Mouse (Mus musculus) thymus, postnatal 0 days (tissue): Measurements from ENCODE around the gene Phox2a. TPM values are rescaled to one million over a fixed set of nuclear protein-coding genes. Genes with fewer than 3 reads are reported as not detected.

Source experiments
- DNase-seq: peaks from one replicate; pipeline ENCODE4 v3.0.0-alpha.2; 2015; ENCODE audit warnings: low spot score
- polyA plus RNA-seq: library from polyadenylated mRNA; unstranded; fragments of >200 nt; fragmentation: Nextera tagmentation; extraction: Ambion mirVana; gene quantifications from 2 replicates; pipeline ENCODE4 v1.2.1, GENCODE M21; 2015

The Phox2a gene
- polyA plus RNA-seq = not detected in 2 replicates

- DNase-seq = no peak
Observed at GRCm38 (mm10) chr7:101817861-101818401, at the start of gene Phox2a. Gene Phox2a (plus strand): TSS chr7:101818313.

GRCm38 (mm10) chr7:101770051-101770450, 48.1 kb upstream of the Phox2a start:
- DNase-seq = no peak

- DNase-seq = no peak
Observed at GRCm38 (mm10) chr7:101771604-101772003, 46.5 kb upstream of the Phox2a start.

DNA sequence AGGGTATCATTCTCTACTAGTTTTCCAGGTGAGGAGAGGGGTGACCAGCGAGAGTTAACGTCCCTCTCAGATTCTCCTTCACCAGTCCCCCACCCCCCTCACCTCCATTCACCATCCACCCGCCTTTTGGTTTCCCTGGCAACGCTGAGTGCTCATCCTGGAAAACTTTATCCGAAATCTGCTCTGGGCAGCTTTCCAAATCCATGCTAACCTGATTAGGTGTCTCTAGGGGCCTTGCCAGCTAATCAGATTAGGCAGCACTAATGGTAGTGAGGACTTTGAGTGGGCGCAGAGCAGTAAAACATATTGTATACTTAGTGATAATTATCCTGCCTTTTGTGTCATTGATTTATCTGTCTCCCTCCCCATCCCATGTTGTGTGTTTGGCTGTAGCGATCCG, 45.4 kb upstream of the Phox2a start:
- DNase-seq = no peak

GRCm38 (mm10) chr7:101777053-101777452, 41.1 kb upstream of the Phox2a start:
- no peak for DNase-seq

DNA sequence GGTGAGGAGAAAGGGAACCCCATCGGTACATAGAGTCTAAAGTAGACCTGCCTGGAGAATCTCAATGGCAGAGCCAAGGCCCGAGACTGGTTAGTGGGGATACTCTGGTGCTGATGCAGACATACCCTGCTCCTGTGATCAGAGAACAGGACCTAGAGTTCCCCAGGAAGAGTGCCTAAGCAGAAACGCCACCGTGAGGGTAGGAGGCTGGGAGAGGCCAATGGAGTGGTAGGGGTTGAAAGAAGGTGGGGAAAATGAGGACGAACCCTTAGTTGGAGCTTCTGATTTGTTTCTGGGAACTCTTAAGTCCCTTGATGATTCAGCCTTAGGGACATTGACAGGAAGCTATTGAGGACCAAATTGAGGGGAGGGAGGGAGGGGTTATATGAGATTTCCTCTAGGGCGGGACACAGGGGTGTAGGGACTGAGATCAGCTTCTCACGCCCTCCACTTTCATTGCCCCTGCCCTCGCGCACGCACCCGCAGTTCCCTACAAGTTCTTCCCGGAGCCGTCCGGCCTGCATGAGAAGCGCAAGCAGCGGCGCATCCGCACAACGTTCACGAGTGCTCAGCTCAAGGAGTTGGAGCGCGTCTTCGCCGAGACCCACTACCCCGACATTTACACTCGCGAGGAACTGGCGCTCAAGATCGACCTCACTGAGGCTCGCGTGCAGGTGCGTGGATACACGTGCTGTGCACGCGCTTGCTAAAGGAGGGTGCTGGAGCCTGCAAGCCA, 2.4 kb downstream of the Phox2a start:
- DNase-seq = no peak

GRCm38 (mm10) chr7:101821571-101822501, 3.7 kb downstream of the Phox2a start:
- peak; percentile 27 for DNase-seq

DNA sequence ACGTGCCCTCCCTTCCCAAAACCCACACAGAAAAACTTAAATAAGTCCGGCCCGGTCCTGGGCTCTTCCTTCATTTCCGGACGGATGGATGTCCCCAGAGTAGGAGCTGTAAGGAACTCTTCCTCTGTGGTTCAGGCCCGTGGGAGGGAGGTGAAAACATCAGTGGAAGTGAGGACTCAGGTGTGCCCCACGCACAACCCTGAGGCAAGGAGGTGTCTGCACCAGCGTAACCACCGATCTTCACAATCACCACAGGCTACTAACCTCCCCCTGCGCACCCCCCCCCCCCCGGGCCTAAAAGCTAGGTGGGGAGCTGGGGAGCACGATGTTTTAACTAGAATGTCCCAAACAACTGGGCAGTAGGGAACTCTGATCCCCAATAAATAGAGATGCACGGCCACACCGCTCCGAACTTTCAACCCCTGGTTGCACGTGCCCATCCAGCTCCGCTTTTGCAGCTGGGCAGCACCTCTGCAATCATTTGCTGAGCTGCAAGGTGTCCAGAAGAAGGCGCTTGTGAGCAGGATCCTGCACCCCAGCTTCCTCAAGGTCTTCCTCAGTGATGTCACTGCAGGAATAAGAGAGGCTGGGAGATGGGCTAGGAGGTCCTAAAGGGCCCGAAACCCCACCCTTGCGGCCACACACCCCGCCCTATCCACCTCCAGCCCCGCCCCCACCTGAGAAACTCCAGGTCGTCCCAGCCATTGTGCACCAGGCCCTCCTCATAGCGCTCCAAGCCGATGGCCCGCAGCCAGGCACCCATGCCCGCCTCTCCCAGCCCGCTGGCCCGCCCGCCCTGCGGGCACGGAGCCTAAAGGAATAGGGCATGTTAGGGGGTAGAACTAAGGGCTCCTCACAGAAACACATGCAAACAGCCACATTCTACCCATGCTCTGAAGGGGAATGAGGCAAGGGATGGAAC, 5.0 kb downstream of the Phox2a start:
- DNase-seq = no peak

- no peak for DNase-seq
Observed at GRCm38 (mm10) chr7:101823758-101824630, 5.9 kb downstream of the Phox2a start.

DNA sequence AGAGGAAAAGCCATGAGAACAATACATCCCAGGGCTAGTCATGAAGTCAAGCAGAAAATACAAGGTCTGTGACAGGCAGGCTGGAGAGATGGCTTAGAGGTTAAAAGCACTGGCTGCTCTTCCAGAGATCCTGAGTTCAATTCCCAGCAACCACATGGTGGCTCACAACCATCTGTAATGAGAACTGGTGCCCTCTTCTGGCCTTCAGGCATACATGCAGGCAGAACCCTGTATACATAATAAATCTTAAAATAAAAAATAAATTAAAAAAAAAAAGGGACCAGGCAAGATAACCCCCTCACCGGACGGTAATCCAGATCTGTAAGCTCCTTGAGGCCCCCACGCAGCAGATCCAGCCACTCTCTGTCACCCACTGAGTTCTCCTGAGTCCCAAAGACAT, 12.3 kb downstream of the Phox2a start:
- no peak for DNase-seq

DNA sequence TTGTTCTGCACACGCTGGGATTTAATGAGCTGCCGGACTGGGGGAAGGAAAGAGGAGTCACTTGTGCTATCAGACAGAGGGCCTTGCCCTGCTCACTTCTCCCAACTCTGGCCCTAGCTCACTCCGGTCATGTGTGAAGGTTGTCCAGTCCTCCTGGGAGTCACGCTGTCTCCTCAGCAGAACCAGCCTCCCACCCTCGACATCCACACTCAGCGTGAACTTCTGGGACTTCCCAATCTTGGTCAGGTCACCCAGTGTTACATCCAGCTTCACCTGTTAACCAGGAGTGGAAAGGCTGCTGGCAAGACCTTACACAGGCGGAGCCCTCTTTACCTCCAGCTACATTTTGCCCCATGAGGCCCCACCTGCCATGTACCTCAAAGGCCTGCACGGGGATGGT, 13.3 kb downstream of the Phox2a start:
- no peak for DNase-seq

- no peak for DNase-seq
Observed at GRCm38 (mm10) chr7:101832372-101832771, 14.3 kb downstream of the Phox2a start.

DNA sequence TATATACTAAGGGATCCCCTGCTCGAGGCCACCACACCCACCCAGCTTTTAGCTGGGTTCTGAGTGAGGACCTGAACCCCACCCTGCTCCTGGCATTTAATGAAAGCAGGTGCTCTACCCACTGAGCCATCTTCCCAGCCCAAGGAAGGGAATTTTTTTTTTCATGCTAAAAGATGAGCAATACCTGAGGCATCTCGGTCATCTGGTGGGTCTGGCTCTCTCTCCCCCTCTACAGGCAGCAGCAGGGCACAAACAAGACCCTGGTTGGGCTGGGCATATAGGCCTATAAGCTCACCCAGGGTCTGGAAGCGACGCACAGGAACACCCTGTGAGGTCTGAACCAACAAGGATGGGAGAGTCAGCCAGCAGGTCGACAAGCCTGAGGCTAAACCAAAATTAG, 15.2 kb downstream of the Phox2a start:
- no peak for DNase-seq

- no peak for DNase-seq
Observed at GRCm38 (mm10) chr7:101833916-101834584, 15.9 kb downstream of the Phox2a start.

- no peak for DNase-seq
Observed at GRCm38 (mm10) chr7:101834903-101835302, 16.8 kb downstream of the Phox2a start.

- DNase-seq = no peak
Observed at GRCm38 (mm10) chr7:101835457-101836109, 17.5 kb downstream of the Phox2a start.

DNA sequence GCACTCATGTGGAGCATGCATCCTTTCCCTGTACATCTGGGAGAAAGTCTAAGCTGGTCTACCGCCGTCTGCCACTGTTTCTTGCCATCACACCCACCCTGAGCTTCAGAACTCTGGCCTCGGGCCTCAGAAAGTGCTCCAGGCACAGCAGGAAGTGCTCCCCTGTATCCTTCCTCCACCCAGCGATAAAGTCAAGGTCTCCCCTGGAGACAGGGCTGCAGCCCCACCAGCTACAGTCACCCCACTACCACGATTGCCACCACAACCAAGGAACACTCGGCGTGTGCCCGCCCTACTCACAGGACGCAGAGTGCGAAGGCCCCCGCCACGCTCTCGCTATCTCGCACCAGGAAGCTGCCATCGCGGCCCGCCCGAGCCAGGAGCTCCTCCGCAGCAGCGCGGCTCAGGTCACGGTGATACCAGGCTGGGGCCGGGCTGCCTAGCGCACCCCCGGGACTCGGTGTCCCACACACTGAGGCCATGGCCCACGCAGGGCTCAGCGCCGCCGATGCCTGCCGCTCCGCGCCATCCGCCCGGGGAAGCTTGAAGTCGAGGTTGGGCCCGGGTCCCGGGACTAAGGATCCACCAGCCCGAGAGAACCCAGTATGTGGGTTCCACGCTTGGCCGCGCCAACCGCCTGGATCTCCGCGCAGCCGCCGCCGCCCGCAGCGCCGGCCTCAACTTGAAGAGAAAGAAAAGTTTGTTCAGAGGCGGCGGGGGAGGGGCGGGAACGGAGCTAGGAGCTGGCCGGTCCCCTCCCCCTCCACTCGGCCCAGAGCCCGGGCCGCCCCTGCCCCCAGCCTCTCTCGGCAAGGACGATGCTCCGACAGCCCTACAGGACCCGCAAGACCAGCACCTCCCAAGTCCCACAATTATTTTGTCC, 18.4 kb downstream of the Phox2a start:
- DNase-seq = peak; percentile 60

- no peak for DNase-seq
Observed at GRCm38 (mm10) chr7:101837154-101837605, 19.1 kb downstream of the Phox2a start.
